In genomic region chr9:103014686-103015085, GRCm38 (mm10) we compare ENCODE assay signal across 22 mouse cellular contexts. TPM values are rescaled to one million over a fixed set of nuclear protein-coding genes. Genes with fewer than 3 reads are reported as not detected.
DNase-seq lines count a peak whose midpoint lies in the region; ATAC-seq and TF ChIP-seq lines count a peak whose summit lies in the region.
"Had no signal": no experiment of that assay in that cellular context is flagged by ENCODE, and none has a peak within 500 bp of the region (broad histone marks: within the 10 kb centered on the region; RNA-seq: fewer than 3 reads in every experiment).

No protein-coding gene starts in this region.

- no peaks in the 10 kb centered on the region for H3K9me3 ChIP-seq in liver, postnatal 0 days (ENCODE audit: low read length)
- no peaks in the 10 kb centered on the region for H3K9me3 ChIP-seq in liver, embryonic 12.5 days (replicated peaks)
- H3K9me3 ChIP-seq in lung, postnatal 0 days (ENCODE audit: low read length): no peaks in the 10 kb centered on the region
- H3K9me3 ChIP-seq in stomach, postnatal 0 days (ENCODE audit: control insufficient read depth, low read length): no peaks in the 10 kb centered on the region
- H3K9me3 ChIP-seq: embryonic facial prominence, embryonic 10.5 days; embryonic facial prominence, embryonic 12.5 days; forebrain, embryonic 13.5 days; forebrain, embryonic 15.5 days; G1E had no signal

- H3K9ac ChIP-seq in liver, postnatal 0 days (replicated peaks): no peak overlapping the region
- no peak overlapping the region for H3K9ac ChIP-seq in liver, embryonic 12.5 days
- no peak overlapping the region for H3K9ac ChIP-seq in lung, postnatal 0 days (replicated peaks; ENCODE audit: low read depth)
- no peak overlapping the region for H3K9ac ChIP-seq in stomach, postnatal 0 days (ENCODE audit: low read length)
- H3K9ac ChIP-seq: embryonic facial prominence, embryonic 12.5 days; forebrain, embryonic 13.5 days; forebrain, embryonic 15.5 days had no signal

- H3K27ac ChIP-seq in liver, postnatal 0 days (ENCODE audit: low read depth): no peak overlapping the region
- H3K27ac ChIP-seq in liver, embryonic 12.5 days: no peak overlapping the region
- no peak overlapping the region for H3K27ac ChIP-seq in lung, postnatal 0 days (ENCODE audit: low read length)
- no peak overlapping the region for H3K27ac ChIP-seq in stomach, postnatal 0 days (replicated peaks)
- H3K27ac ChIP-seq: embryonic facial prominence, embryonic 10.5 days; embryonic facial prominence, embryonic 12.5 days; forebrain, embryonic 13.5 days; forebrain, embryonic 15.5 days had no signal

- 70% methylated on average over 12 of the region's 12 CpGs for WGBS in liver, postnatal 0 days (ENCODE audit: insufficient replicate concordance)
- 76% methylated on average over 12 of the region's 12 CpGs for WGBS in liver, embryonic 12.5 days (ENCODE audit: insufficient replicate concordance)
- 49% methylated on average over 12 of the region's 12 CpGs for WGBS in lung, postnatal 0 days
- WGBS in stomach, postnatal 0 days: 57% methylated on average over 12 of the region's 12 CpGs

- H3K36me3 ChIP-seq in liver, postnatal 0 days (replicated peaks; ENCODE audit: insufficient read depth, low read length): no peaks in the 10 kb centered on the region
- H3K36me3 ChIP-seq in liver, embryonic 12.5 days: no peaks in the 10 kb centered on the region
- H3K36me3 ChIP-seq in lung, postnatal 0 days (ENCODE audit: insufficient read depth, low read length): no peaks in the 10 kb centered on the region
- H3K36me3 ChIP-seq in stomach, postnatal 0 days (ENCODE audit: control insufficient read depth, insufficient read depth, low read length): no peaks in the 10 kb centered on the region
- H3K36me3 ChIP-seq: embryonic facial prominence, embryonic 10.5 days; embryonic facial prominence, embryonic 12.5 days; forebrain, embryonic 15.5 days; G1E had no signal

- no peak overlapping the region for H3K4me3 ChIP-seq in liver, postnatal 0 days (ENCODE audit: low read depth, low read length)
- no peak overlapping the region for H3K4me3 ChIP-seq in liver, embryonic 12.5 days
- H3K4me3 ChIP-seq in lung, postnatal 0 days (ENCODE audit: low read depth, low read length): no peak overlapping the region
- no peak overlapping the region for H3K4me3 ChIP-seq in stomach, postnatal 0 days (ENCODE audit: low read depth, low read length)
- H3K4me3 ChIP-seq: embryonic facial prominence, embryonic 10.5 days; embryonic facial prominence, embryonic 12.5 days; forebrain, embryonic 13.5 days; forebrain, embryonic 15.5 days had no signal

- ATAC-seq in liver, postnatal 0 days: peak; percentile 83
- no peak for ATAC-seq in liver, embryonic 12.5 days
- peak; percentile 69 for ATAC-seq in lung, postnatal 0 days
- peak; percentile 82 for ATAC-seq in stomach, postnatal 0 days (ENCODE audit: low FRiP score, low TSS enrichment)
- ATAC-seq: activated CD4-positive, CD25-positive, alpha-beta regulatory T cell, adult 4 months; CD4-positive, CD25-positive, alpha-beta regulatory T cell, adult 4 months; forebrain, embryonic 13.5 days; forebrain, embryonic 15.5 days; Patski had no signal

- DNase-seq in liver, postnatal 0 days: no peak
- DNase-seq in lung, postnatal 0 days (ENCODE audit: low spot score): peak; percentile 89
- DNase-seq in lung, postnatal 10 days: no peak
- DNase-seq in stomach, postnatal 0 days (ENCODE audit: low spot score): peak; percentile 30
- DNase-seq: adrenal gland, adult 8-10 months; adrenal gland, postnatal 14 days; adrenal gland, postnatal 36 days; B cell, adult 2 months; cerebellum, adult 11-12 months; cerebellum, adult 2 months; cerebellum, adult 9-10 months; cerebellum, postnatal 10 days; cerebellum, postnatal 25 days had no signal

- no peaks in the 10 kb centered on the region for H3K27me3 ChIP-seq in liver, postnatal 0 days (ENCODE audit: insufficient read depth, low read length)
- H3K27me3 ChIP-seq in liver, embryonic 12.5 days (replicated peaks): peaks cover 9% of the 10 kb centered on the region
- H3K27me3 ChIP-seq in lung, postnatal 0 days (replicated peaks; ENCODE audit: insufficient read depth, low read length): no peaks in the 10 kb centered on the region
- H3K27me3 ChIP-seq in stomach, postnatal 0 days (ENCODE audit: control insufficient read depth, insufficient read depth, low read length): no peaks in the 10 kb centered on the region
- H3K27me3 ChIP-seq: embryonic facial prominence, embryonic 12.5 days; forebrain, embryonic 15.5 days; Patski had no signal

- peaks cover 18% of the 10 kb centered on the region; the same call in 1 of the 2 replicates for H3K4me1 ChIP-seq in liver, postnatal 0 days (ENCODE audit: insufficient read depth)
- H3K4me1 ChIP-seq in liver, embryonic 12.5 days: no peaks in the 10 kb centered on the region
- H3K4me1 ChIP-seq in lung, postnatal 0 days (ENCODE audit: insufficient read depth, low read depth, low read length): peaks cover 7% of the 10 kb centered on the region; the same call in 1 of the 2 replicates
- H3K4me1 ChIP-seq in stomach, postnatal 0 days (replicated peaks; ENCODE audit: control insufficient read depth, insufficient read depth): no peaks in the 10 kb centered on the region
- H3K4me1 ChIP-seq: embryonic facial prominence, embryonic 12.5 days; forebrain, embryonic 13.5 days; forebrain, embryonic 15.5 days had no signal

- TF ChIP-seq CTCF in liver, postnatal 0 days (IDR thresholded peaks at IDR 0.05; ENCODE audit: low read depth): no peak
- no peak for TF ChIP-seq CTCF in lung, postnatal 0 days (IDR thresholded peaks at IDR 0.05)
- no peak for TF ChIP-seq CTCF in stomach, postnatal 0 days (IDR thresholded peaks at IDR 0.05; ENCODE audit: low read depth)

- no peak for TF ChIP-seq EP300 in liver, postnatal 0 days (IDR thresholded peaks at IDR 0.05; ENCODE audit: low read depth)
- TF ChIP-seq EP300 in lung, postnatal 0 days (IDR thresholded peaks at IDR 0.05): no peak
- no peak for TF ChIP-seq EP300 in stomach, postnatal 0 days (optimal IDR thresholded peaks at IDR 0.05)

- H3K4me2 ChIP-seq in liver, postnatal 0 days (ENCODE audit: low read depth, low read length): no peak overlapping the region
- no peak overlapping the region for H3K4me2 ChIP-seq in liver, embryonic 12.5 days
- H3K4me2 ChIP-seq in lung, postnatal 0 days (replicated peaks; ENCODE audit: low read depth, low read length): no peak overlapping the region
- no peak overlapping the region for H3K4me2 ChIP-seq in stomach, postnatal 0 days (replicated peaks; ENCODE audit: low read depth)
- H3K4me2 ChIP-seq: embryonic facial prominence, embryonic 12.5 days; forebrain, embryonic 13.5 days; forebrain, embryonic 15.5 days had no signal

RNA-seq across cellular contexts. Expression of gene Slco2a1, which starts 26.2 kb away (rescaled TPM):
- polyA plus RNA-seq in liver, postnatal 0 days (2015; fragmentation: Nextera tagmentation; extraction: Ambion mirVana): 8.5 and 11.2 TPM in 2 replicates
- polyA plus RNA-seq in liver, embryonic 12.5 days (2016; fragmentation: Nextera tagmentation; extraction: Ambion mirVana): 1.6 and 1.7 TPM in 2 replicates
- 68.9 and 70.0 TPM in 2 replicates for polyA plus RNA-seq in lung, postnatal 0 days (2015; fragmentation: Nextera tagmentation; extraction: Ambion mirVana)
- polyA plus RNA-seq in stomach, postnatal 0 days (2015; fragmentation: Nextera tagmentation; extraction: Ambion mirVana): 22.1 and 22.3 TPM in 2 replicates

Comparison
In these comparisons a context has a peak if more than half of its experiments do, and no peak if none do; other contexts are left out.
1. DNase-seq: peak in lung, postnatal 0 days (single experiment) and stomach, postnatal 0 days (single experiment); none in liver, postnatal 0 days (single experiment) and lung, postnatal 10 days (single experiment).